Mouse (Mus musculus): Measurements from ENCODE around the gene Prpf3.

GRCm38 (mm10) chr3:95865571-95865970 lies 9.9 kb upstream of the Prpf3 start:
- TF ChIP-seq MAX (IDR thresholded peaks at IDR 0.05) (no peak), CTCF (IDR thresholded peaks at IDR 0.05; ENCODE audit: control insufficient read depth, insufficient read depth, insufficient read length) (no peak), MYOG (IDR thresholded peaks at IDR 0.05; ENCODE audit: control insufficient read depth, extremely low read depth, insufficient read length) (no peak)
